Mouse (Mus musculus) cerebellum, adult 2 months (tissue): ENCODE measurements around the gene Slc6a20a.

Experiments
- CTCF ChIP-seq: fragments of 200-500 bp; IDR thresholded peaks from 2 replicates; pipeline ENCODE4 v1.5.1; 2011; ENCODE audit warnings: low read depth, mild to moderate bottlenecking, control low read depth, low read length, moderate library complexity, borderline replicate concordance; ENCODE audit not compliant: insufficient read depth
- POLR2A ChIP-seq: fragments of 200-500 bp; IDR thresholded peaks from 2 replicates; pipeline ENCODE4 v1.6.1; 2011; ENCODE audit warnings: low read length, control low read depth, borderline replicate concordance; ENCODE audit not compliant: insufficient read depth

DNA sequence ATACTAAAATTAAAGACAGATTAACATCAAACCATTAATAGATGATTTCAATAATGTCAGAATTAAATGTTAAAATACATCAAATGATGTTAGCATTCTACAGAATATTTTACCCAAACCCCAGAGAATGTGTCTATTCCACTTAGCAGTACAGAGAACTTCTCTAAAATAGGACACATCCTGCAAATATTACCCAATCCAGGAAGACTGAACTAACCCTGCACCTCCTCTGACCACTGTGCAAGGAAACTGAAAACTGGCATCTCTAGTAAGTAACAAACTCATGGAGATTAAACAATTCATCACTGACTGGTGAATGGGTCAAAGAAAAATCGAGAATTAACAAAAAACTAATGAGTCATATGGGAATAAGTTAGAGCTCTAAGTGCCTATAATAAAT is 77.2 kb downstream of the Slc6a20a start:
- TF ChIP-seq CTCF (no peak), POLR2A (no peak)
